Mouse (Mus musculus): ENCODE measurements around the gene Scfd2.

DNA sequence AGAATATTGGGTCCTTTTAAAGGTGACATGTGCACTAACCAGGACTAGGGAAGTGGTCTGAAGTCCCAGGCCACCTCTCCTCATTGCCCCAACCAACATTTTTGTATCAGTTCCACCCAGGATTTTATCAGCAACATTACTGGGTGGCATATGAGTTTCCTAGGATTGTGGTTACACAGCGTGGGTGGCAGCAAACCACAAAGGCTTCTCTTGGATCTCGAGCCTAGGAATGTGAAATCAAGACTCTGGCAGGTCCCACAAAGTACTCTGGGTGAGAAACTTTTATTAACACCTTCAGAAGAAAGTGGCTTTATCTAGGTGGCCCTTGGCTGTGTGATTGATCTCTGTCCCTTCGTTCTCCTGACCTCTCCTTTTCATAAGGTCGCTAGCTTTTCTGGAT, 371.2 kb downstream of the Scfd2 start:
- TF ChIP-seq POLR2A (IDR thresholded peaks at IDR 0.05; ENCODE audit: extremely low read depth, insufficient read depth, low read length) = no peak
- no peak for TF ChIP-seq CTCF (IDR thresholded peaks at IDR 0.05; ENCODE audit: extremely low read depth, insufficient read depth, low read length)
